Mouse (Mus musculus) testis, postnatal 10 days (tissue): ENCODE measurements around the gene Kdelc1.
A peak's percentile ranks its signal among the peaks of the same experiment; 100 is the strongest.

Source experiments
- DNase-seq: peaks from one replicate; pipeline ENCODE4 v3.0.0; 2021; ENCODE audit warnings: low spot score

Kdelc1 gene

DNA sequence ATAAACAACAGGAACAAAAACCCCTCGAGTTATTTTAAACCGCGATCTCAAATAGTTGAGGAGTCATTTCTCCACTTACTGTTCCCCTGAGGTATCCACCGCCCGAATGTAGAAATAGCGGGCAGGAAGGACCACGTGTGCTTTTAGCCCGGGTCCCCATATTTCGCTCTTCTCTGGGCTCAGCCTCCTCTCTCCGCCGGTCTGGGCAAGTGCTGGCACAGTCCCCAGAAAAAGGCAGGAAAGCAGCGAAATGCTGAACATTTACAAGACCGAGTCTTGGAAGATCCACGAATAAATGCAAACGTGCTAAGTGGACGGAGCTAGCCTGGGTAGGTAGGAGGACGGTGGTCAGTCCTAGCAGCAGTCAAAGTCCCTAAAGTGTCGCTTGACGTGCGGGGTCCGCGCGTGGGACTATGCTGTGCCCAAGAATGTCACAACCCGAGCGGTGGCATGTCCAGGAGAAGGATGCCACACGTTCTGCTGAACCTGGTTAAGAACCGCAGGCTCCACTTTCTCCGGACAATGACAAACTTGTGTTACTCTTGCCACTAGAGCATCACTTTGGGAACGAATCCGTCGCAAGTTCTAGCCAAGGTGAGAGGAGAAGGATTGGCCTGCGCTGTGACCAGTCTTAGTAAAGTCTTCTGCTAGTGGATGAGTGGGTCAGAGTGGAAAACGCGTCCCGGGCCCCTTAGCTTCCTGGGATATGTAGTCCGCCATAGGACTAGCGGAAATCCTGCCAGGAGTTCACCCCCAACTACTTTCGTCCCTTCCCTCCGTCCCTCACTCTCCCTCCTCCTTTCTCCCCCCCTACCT, at the start of gene Kdelc1, which contains the start of gene Bivm:
Gene Kdelc1 (minus strand): TSS at position 570 of the 816 bp plus-strand sequence.
Gene Bivm (plus strand): TSS at position 719 of the 816 bp plus-strand sequence.
- peak; percentile 81 for DNase-seq

- DNase-seq: no peak
Measured at GRCm38 (mm10) chr1:44167859-44168383, 49.3 kb upstream of the Kdelc1 start.

- DNase-seq: no peak
Measured at GRCm38 (mm10) chr1:44162389-44162788, 43.8 kb upstream of the Kdelc1 start.

DNA sequence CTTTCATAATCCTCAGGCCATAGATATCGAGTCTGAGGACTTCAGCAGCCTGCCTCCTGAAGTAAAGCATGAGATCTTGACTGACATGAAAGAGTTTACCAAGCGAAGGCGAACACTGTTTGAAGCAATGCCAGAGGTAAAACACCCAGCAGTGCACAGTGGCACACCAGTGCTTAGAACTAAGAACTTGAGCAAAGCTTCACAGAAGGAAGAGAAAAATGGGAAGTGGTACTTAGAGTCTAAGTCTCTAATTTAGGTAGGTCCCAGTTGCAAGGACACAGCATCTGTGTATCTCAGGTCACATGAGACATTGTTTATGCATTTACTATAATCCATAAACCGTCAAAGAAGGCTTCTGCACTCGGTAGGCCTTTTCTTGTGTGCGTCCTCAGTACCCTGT, 43.2 kb upstream of the Kdelc1 start:
- no peak for DNase-seq

- DNase-seq: no peak
Measured at GRCm38 (mm10) chr1:44158317-44158716, 39.7 kb upstream of the Kdelc1 start.

GRCm38 (mm10) chr1:44155287-44155686, 36.7 kb upstream of the Kdelc1 start:
- DNase-seq: no peak

- no peak for DNase-seq
Measured at GRCm38 (mm10) chr1:44148706-44149105, 30.1 kb upstream of the Kdelc1 start.

DNA sequence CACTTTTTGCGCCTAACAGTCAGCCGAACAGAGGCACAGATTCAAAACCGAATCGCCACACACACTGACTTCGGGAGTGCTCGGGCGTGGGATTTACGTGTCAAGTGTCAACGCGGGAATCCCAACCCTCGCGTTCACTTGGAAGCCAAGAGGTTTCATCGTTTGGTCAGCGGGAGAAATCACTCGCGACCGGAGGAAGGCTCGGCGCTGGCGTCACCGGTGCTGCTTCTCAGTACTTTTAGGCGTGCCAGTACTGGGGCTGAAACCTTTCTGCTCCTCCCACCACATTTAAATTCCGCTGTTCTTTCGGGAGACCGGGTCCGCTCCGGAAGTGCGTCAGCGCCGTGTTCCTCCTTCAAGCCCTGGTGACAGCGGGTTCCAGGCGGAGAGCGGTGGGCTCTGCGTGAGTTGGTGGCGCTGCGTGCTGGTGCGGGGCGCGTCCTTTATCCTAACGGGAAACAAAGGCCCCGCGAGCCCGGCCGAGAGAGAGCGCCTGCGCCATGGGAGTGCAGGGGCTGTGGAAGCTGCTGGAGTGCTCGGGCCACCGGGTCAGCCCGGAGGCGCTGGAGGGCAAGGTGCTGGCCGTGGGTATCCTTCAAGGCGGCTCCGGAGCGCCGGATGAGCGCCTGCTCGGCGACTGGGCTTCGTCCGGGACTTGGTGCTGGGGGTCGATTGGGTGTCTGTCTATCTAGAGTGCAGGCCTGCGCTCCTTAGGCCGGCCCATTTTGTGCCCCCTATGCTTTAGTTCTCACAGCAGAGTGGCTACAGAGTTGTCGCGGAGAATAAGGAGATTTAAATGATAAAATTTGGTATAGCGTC, 29.2 kb upstream of the Kdelc1 start, which contains the start of gene Ercc5:
Gene Ercc5 (plus strand): TSS at position 182 of the 819 bp plus-strand sequence.
- DNase-seq: peak; percentile 78

DNA sequence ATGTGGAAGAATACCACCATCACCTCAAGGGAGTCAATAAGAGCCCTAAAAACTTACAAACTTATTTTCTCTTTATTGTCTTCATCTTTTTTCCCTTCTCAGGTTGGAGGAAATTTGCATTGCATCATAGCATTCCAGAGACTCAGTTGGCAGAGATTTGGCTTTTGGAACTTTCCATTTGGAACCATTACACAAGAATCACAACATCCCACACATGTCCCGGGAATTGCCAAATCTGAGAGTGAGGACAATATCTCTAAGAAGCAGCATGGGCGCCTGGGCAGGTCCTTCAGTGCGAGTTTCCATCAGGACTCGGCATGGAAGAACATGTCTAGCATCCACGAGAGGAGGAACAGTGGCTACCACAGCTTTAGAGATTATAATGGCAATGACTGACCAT, 24.1 kb upstream of the Kdelc1 start:
- DNase-seq: no peak

DNA sequence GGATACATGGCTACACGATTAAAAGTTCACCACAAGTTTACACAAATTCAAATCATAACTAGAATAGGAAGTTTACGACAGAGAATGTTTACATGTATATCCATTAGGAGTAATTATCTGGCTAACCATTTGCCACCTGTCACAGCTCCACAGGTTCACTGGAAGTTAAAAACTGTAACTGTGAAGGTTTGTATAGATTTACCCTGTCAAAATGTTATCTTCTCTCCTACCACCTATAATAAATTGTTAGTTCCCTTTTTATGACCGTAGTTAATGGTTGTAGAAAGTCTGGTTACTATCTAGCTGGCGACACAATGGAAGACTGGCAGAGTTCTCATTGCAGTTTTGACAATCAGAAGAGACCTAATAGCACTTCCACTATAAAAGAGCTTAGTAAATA, 21.6 kb upstream of the Kdelc1 start:
- DNase-seq: no peak

DNA sequence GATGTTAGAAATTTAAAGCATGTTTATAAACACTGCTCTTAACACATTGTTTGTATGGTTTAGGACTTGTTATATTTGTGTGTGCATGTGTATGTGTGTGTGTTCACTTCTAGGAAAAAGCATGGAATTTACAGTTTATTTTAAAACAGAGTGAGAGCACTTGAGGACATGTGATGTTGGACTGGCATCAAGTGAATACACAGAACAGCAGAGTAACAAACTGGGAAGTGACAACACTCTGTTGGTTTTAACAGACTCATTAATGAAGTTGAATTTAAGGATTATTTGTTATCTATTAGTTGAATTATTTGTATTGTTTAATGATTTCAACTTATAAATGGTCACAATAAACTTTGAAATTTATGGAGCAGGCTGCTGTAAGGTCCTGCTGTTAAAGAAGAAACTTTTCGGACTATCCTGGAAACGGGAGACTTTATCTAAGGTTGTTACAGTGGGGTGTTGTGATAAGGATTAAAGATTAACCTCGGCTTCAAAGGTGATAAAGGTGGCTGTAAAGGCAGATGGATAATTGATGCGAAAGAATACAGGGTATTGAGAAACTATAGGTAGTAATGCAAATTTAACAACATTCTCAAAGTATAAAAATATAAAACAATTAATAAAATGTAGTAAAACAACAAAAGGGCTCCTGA, 11.4 kb upstream of the Kdelc1 start:
- no peak for DNase-seq

GRCm38 (mm10) chr1:44125590-44125989, 7.0 kb upstream of the Kdelc1 start:
- no peak for DNase-seq

DNA sequence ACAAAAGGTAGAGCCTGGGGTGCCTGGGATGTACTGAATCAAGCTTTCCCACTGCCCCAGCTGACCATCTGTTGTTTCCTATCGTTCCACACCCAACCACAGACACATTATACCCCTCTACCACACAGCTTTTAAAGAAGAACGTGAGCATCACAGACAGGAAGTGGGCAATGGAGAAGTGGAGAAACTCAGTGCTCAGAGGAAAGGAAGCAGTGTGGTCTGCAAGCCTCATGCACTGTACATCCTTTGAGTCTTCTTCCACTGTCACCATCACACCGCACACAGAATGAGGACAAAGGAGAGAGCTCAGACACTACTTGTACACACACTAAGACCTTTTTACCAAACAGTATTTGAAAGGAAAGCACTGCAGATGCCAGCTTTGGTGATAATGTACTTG, 3.6 kb upstream of the Kdelc1 start:
- no peak for DNase-seq

GRCm38 (mm10) chr1:44120074-44120406, 1.4 kb upstream of the Kdelc1 start:
- no peak for DNase-seq

GRCm38 (mm10) chr1:44119201-44120073, 829 bp upstream of the Kdelc1 start:
- DNase-seq: peak; percentile 89

DNA sequence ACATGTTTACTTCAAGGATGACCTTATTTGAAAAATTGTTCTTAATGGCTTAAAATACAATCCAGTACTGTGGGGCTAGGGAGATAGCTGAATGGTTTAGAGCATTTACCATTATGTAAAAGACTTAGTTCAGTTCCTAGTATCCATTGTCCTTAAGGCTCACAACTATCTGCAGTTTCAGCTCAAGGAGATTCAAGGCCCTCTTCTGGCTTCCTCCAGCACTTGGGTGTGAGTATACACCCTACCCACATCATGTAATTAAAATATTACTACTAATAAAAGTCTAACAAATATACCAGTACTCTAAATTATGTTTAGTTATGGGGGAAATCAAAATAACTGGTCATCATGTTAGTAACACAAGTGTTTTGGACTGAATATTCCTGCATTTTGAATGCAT, 1.0 kb downstream of the Kdelc1 start:
- DNase-seq: no peak

DNA sequence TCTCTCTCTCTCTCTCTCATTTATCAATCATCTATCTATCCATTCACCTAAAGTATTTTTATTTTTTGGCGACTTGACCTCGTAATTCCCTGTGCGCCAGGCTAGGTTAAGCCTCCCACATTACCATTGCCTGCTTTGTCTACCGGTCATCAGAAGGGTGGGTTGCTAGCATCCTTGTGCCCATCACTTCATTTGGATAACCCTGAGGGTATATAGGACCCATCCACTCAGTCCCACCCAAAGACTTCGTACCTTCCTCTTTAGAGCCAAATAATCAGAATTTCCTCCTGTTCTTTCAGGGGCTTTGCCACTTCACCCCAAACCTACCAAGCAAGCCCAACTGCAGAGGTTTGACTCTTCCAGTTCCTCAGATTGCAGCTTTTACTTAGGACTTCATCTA, 15.7 kb downstream of the Kdelc1 start:
- DNase-seq: no peak

DNA sequence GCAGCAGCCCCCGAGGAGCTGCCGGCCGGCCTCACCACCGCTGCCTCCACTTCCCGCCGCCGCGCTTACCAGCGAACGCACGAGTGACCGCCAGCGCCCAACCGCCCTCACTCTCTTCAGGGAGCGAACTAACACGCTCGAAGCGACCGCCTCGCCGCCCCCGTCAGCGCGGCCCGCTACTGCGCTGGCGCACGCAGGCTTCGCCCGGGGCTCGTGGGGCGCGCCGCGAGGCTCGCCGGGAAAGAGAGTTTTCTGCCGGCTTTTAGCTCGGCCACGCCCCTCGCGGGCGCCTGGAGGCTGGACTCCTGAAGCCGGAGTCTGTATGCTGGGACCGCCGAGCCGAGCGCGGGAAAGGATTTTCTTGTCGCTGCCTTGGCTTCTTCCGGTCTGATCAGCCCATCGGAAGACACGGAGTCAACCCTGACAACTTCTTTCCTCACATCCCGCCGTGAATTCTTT, 16.3 kb downstream of the Kdelc1 start, which contains the start of gene Tex30:
Gene Tex30 (minus strand): TSS at position 183 of the 459 bp plus-strand sequence.
- peak; percentile 95 for DNase-seq

- peak; percentile 54 for DNase-seq
Measured at GRCm38 (mm10) chr1:44101448-44102225, 17.0 kb downstream of the Kdelc1 start.

- peak; percentile 70 for DNase-seq
Measured at GRCm38 (mm10) chr1:44064625-44065024, 54.0 kb downstream of the Kdelc1 start.
